Comparison of ENCODE assay signal across 19 mouse cellular contexts in genomic region chr6:84783994-84784393, GRCm38 (mm10).
DNase-seq lines count a peak whose midpoint lies in the region; ATAC-seq and TF ChIP-seq lines count a peak whose summit lies in the region.
"Had no signal": no experiment of that assay in that cellular context is flagged by ENCODE, and none has a peak within 500 bp of the region (broad histone marks: within the 10 kb centered on the region; RNA-seq: fewer than 3 reads in every experiment).

No protein-coding gene starts in this region.

- H3K27me3 ChIP-seq in forebrain, postnatal 0 days (ENCODE audit: insufficient read depth, low read length): no peaks in the 10 kb centered on the region
- no peaks in the 10 kb centered on the region for H3K27me3 ChIP-seq in forebrain, embryonic 13.5 days
- no peaks in the 10 kb centered on the region for H3K27me3 ChIP-seq in intestine, postnatal 0 days (replicated peaks; ENCODE audit: control insufficient read depth, insufficient read depth, low read length)
- H3K27me3 ChIP-seq: embryonic facial prominence, embryonic 12.5 days; forebrain, embryonic 12.5 days had no signal

- no peaks in the 10 kb centered on the region for H3K36me3 ChIP-seq in forebrain, postnatal 0 days (ENCODE audit: insufficient read depth)
- H3K36me3 ChIP-seq in forebrain, embryonic 13.5 days (ENCODE audit: poor library complexity, severe bottlenecking): no peaks in the 10 kb centered on the region
- H3K36me3 ChIP-seq in intestine, postnatal 0 days (ENCODE audit: control insufficient read depth, insufficient read depth): no peaks in the 10 kb centered on the region
- H3K36me3 ChIP-seq: embryonic facial prominence, embryonic 10.5 days; embryonic facial prominence, embryonic 12.5 days; forebrain, embryonic 12.5 days had no signal

- no peak overlapping the region for H3K4me2 ChIP-seq in forebrain, postnatal 0 days (ENCODE audit: low read depth)
- H3K4me2 ChIP-seq in forebrain, embryonic 13.5 days: no peak overlapping the region
- H3K4me2 ChIP-seq in intestine, postnatal 0 days (replicated peaks; ENCODE audit: low read depth): no peak overlapping the region
- H3K4me2 ChIP-seq: embryonic facial prominence, embryonic 12.5 days; forebrain, embryonic 12.5 days had no signal

- H3K4me1 ChIP-seq in forebrain, postnatal 0 days (ENCODE audit: insufficient read depth): no peaks in the 10 kb centered on the region
- H3K4me1 ChIP-seq in forebrain, embryonic 13.5 days: 0 out of 2 replicates have a peak, but pooled peaks cover 7% of the 10 kb centered on the region
- H3K4me1 ChIP-seq in intestine, postnatal 0 days (replicated peaks; ENCODE audit: control insufficient read depth, insufficient read depth, low read length): no peaks in the 10 kb centered on the region
- H3K4me1 ChIP-seq: embryonic facial prominence, embryonic 12.5 days; forebrain, embryonic 12.5 days had no signal

- WGBS in forebrain, postnatal 0 days: 38% methylated on average over 2 of the region's 2 CpGs
- WGBS in forebrain, embryonic 13.5 days: 66% methylated on average over 2 of the region's 2 CpGs
- 72% methylated on average over 2 of the region's 2 CpGs for WGBS in intestine, postnatal 0 days

- no peak overlapping the region for H3K9ac ChIP-seq in forebrain, postnatal 0 days
- no peak overlapping the region for H3K9ac ChIP-seq in forebrain, embryonic 13.5 days
- no peak overlapping the region for H3K9ac ChIP-seq in intestine, postnatal 0 days (ENCODE audit: low read depth, low read length)
- H3K9ac ChIP-seq: embryonic facial prominence, embryonic 12.5 days; forebrain, embryonic 12.5 days had no signal

- no peaks in the 10 kb centered on the region for H3K9me3 ChIP-seq in forebrain, postnatal 0 days (ENCODE audit: low read length)
- H3K9me3 ChIP-seq in forebrain, embryonic 13.5 days (replicated peaks): no peaks in the 10 kb centered on the region
- H3K9me3 ChIP-seq in intestine, postnatal 0 days (ENCODE audit: control insufficient read depth): no peaks in the 10 kb centered on the region
- H3K9me3 ChIP-seq: embryonic facial prominence, embryonic 10.5 days; embryonic facial prominence, embryonic 12.5 days; forebrain, embryonic 12.5 days had no signal

- ATAC-seq in forebrain, postnatal 0 days: peak; percentile 72
- no peak for ATAC-seq in forebrain, embryonic 13.5 days
- ATAC-seq in intestine, postnatal 0 days: no peak
- ATAC-seq: forebrain, embryonic 16.5 days had no signal

- TF ChIP-seq CTCF in forebrain, postnatal 0 days (IDR thresholded peaks at IDR 0.05; ENCODE audit: low read depth): no peak
- no peak for TF ChIP-seq CTCF in brain, embryonic 14.5 days (IDR thresholded peaks at IDR 0.05; ENCODE audit: borderline replicate concordance, extremely low read depth, insufficient read depth, insufficient read length)
- TF ChIP-seq CTCF in intestine, postnatal 0 days (IDR thresholded peaks at IDR 0.05; ENCODE audit: low read depth): no peak

- DNase-seq in forebrain, postnatal 0 days: peak; percentile 2
- peak; percentile 40 for DNase-seq in brain, adult 2 months (ENCODE audit: low read depth, low spot score)
- peak; percentile 43 for DNase-seq in brain, embryonic 14.5 days (ENCODE audit: low read depth)
- DNase-seq in telencephalon, adult 2 months (ENCODE audit: low read depth, low spot score): peak; percentile 18
- DNase-seq in adipocyte (ENCODE audit: low spot score): no peak
- DNase-seq: adrenal gland, adult 8-10 months; adrenal gland, postnatal 14 days; adrenal gland, postnatal 36 days; cerebellum, adult 11 months; cerebellum, adult 18-20 months; cerebellum, adult 8-10 months; cerebellum, postnatal 10 days; cerebellum, postnatal 25 days had no signal

- no peak overlapping the region for H3K4me3 ChIP-seq in forebrain, postnatal 0 days (ENCODE audit: low read depth, low read length)
- H3K4me3 ChIP-seq in forebrain, embryonic 13.5 days: no peak overlapping the region
- H3K4me3 ChIP-seq in intestine, postnatal 0 days (ENCODE audit: low read depth, low read length): no peak overlapping the region
- H3K4me3 ChIP-seq: embryonic facial prominence, embryonic 10.5 days; embryonic facial prominence, embryonic 12.5 days; forebrain, embryonic 12.5 days had no signal

- H3K27ac ChIP-seq in forebrain, postnatal 0 days (ENCODE audit: low read depth, low read length): no peak overlapping the region
- no peak overlapping the region for H3K27ac ChIP-seq in forebrain, embryonic 13.5 days
- no peak overlapping the region for H3K27ac ChIP-seq in intestine, postnatal 0 days (ENCODE audit: low read depth, low read length)
- H3K27ac ChIP-seq: embryonic facial prominence, embryonic 10.5 days; embryonic facial prominence, embryonic 12.5 days; forebrain, embryonic 12.5 days had no signal

- no peak for TF ChIP-seq POLR2A in brain, embryonic 14.5 days (IDR thresholded peaks at IDR 0.05; ENCODE audit: borderline replicate concordance, extremely low read depth, insufficient read depth, insufficient read length, poor library complexity, severe bottlenecking)
